Mouse (Mus musculus) olfactory bulb, adult 2 months (tissue): ENCODE measurements around the gene Zcchc12. TPM values are rescaled to one million over a fixed set of nuclear protein-coding genes. Genes with fewer than 3 reads are reported as not detected.

ENCODE experiments used
- H3K27ac ChIP-seq: fragments of 200-500 bp; 2 replicates; pipeline ENCODE4 v1.5.1; 2012; ENCODE audit warnings: low read depth, low read length; ENCODE audit not compliant: insufficient read depth
- H3K4me1 ChIP-seq: fragments of 200-500 bp; 2 replicates; pipeline ENCODE4 v1.6.1; 2012; ENCODE audit warnings: low read length; ENCODE audit not compliant: control insufficient read depth, insufficient read depth
- H3K4me3 ChIP-seq: fragments of 200-500 bp; 2 replicates; pipeline ENCODE4 v1.5.1; 2012; ENCODE audit warnings: mild to moderate bottlenecking, low read depth, low read length, moderate library complexity; ENCODE audit not compliant: insufficient read depth
- CTCF ChIP-seq: fragments of 200-500 bp; IDR thresholded peaks from 2 replicates; pipeline ENCODE4 v1.5.1; 2012; ENCODE audit warnings: low read depth, mild to moderate bottlenecking, low read length, moderate library complexity; ENCODE audit not compliant: insufficient read depth
- POLR2A ChIP-seq: fragments of 200-500 bp; IDR thresholded peaks from 2 replicates; pipeline ENCODE4 v1.6.1; 2012; ENCODE audit warnings: mild to moderate bottlenecking, low read depth, low read length, moderate library complexity; ENCODE audit not compliant: insufficient read depth
- WGBS: fragments of 180-500 bp; shearing (Covaris S2); methylation state at CpG from one replicate; pipeline ENCODE4 v1.1.7; 2018; 5-methylcytosine and 5-hydroxymethylcytosine counted together
- polyA plus RNA-seq: library from polyadenylated mRNA; stranded (reverse); fragments of >200 nt; gene quantifications from 2 replicates; pipeline ENCODE4 v1.2.4, GENCODE M21; 2012; ENCODE audit warnings: low replicate concordance; ENCODE audit not compliant: missing spikeins, insufficient read depth, insufficient read length

Zcchc12 gene
- not detected in 2 replicates for polyA plus RNA-seq

GRCm38 (mm10) chrX:36195736-36196525 is at the start of gene Zcchc12:
Gene Zcchc12 (plus strand): TSS chrX:36195904.
- TF ChIP-seq POLR2A (no peak), CTCF (no peak)
- 16% methylated on average over 27 of the region's 28 CpGs for WGBS
- Histone ChIP-seq H3K4me1 (peaks cover 11% of the 10 kb centered on the region), H3K27ac (peak within 1 kb of the TSS; percentile 37; the same call in 1 of the 2 replicates), H3K4me3 (peak within 1 kb of the TSS; percentile 54)

- Histone ChIP-seq H3K4me1 (no peaks in the 10 kb centered on the region), H3K27ac (no peak overlapping the region), H3K4me3 (no peak overlapping the region)
- no peak for TF ChIP-seq CTCF
- no peak for TF ChIP-seq POLR2A
- WGBS = 48% methylated on average over 4 of the region's 4 CpGs
Observed at GRCm38 (mm10) chrX:36146746-36147145, 49.0 kb upstream of the Zcchc12 start.

GRCm38 (mm10) chrX:36150100-36150499 is 45.6 kb upstream of the Zcchc12 start:
- H3K4me3 ChIP-seq = no peak overlapping the region
- TF ChIP-seq CTCF (no peak), POLR2A (no peak)
- no peaks in the 10 kb centered on the region for H3K4me1 ChIP-seq
- H3K27ac ChIP-seq = no peak overlapping the region

GRCm38 (mm10) chrX:36156677-36157076 is 39.0 kb upstream of the Zcchc12 start:
- no peak overlapping the region for H3K27ac ChIP-seq
- no peak overlapping the region for H3K4me3 ChIP-seq
- 84% methylated on average over 2 of the region's 2 CpGs for WGBS
- no peaks in the 10 kb centered on the region for H3K4me1 ChIP-seq
- no peak for TF ChIP-seq CTCF
- TF ChIP-seq POLR2A = no peak

GRCm38 (mm10) chrX:36161567-36161966 is 34.1 kb upstream of the Zcchc12 start:
- no peak overlapping the region for H3K4me3 ChIP-seq
- TF ChIP-seq POLR2A (no peak), CTCF (no peak)
- 35% methylated on average over 4 of the region's 4 CpGs for WGBS
- H3K27ac ChIP-seq = no peak overlapping the region
- H3K4me1 ChIP-seq = no peaks in the 10 kb centered on the region

- Histone ChIP-seq H3K27ac (no peak overlapping the region), H3K4me3 (no peak overlapping the region), H3K4me1 (no peaks in the 10 kb centered on the region)
- TF ChIP-seq POLR2A (no peak), CTCF (no peak)
Observed at GRCm38 (mm10) chrX:36183625-36184024, 12.1 kb upstream of the Zcchc12 start.

GRCm38 (mm10) chrX:36186036-36186435 is 9.7 kb upstream of the Zcchc12 start:
- Histone ChIP-seq H3K4me3 (no peak overlapping the region), H3K4me1 (no peaks in the 10 kb centered on the region), H3K27ac (no peak overlapping the region)
- no peak for TF ChIP-seq CTCF
- TF ChIP-seq POLR2A = no peak
- WGBS = 51% methylated on average over 5 of the region's 5 CpGs

- H3K27ac ChIP-seq = no peak overlapping the region
- 43% methylated on average over 6 of the region's 6 CpGs for WGBS
- TF ChIP-seq POLR2A (no peak), CTCF (no peak)
- no peak overlapping the region for H3K4me3 ChIP-seq
- H3K4me1 ChIP-seq = no peaks in the 10 kb centered on the region
Observed at GRCm38 (mm10) chrX:36186443-36186842, 9.3 kb upstream of the Zcchc12 start.

- TF ChIP-seq CTCF (no peak), POLR2A (no peak)
- WGBS = 33% methylated on average over 6 of the region's 6 CpGs
- Histone ChIP-seq H3K4me3 (no peak overlapping the region), H3K27ac (no peak overlapping the region), H3K4me1 (peaks cover 11% of the 10 kb centered on the region)
Observed at GRCm38 (mm10) chrX:36193951-36194350, 1.8 kb upstream of the Zcchc12 start.

GRCm38 (mm10) chrX:36209554-36209953 is 13.8 kb downstream of the Zcchc12 start:
- Histone ChIP-seq H3K27ac (no peak overlapping the region), H3K4me1 (no peaks in the 10 kb centered on the region), H3K4me3 (no peak overlapping the region)
- no peak for TF ChIP-seq CTCF
- TF ChIP-seq POLR2A = no peak
- 85% methylated on average over 2 of the region's 2 CpGs for WGBS
